Mouse (Mus musculus): Measurements from ENCODE around the gene Mgl2. TPM values are rescaled to one million over a fixed set of nuclear protein-coding genes. Genes with fewer than 3 reads are reported as not detected.

Mgl2 gene
- polyA plus RNA-seq (2015; fragmentation: Nextera tagmentation; extraction: Ambion mirVana), result 0.27 and 0.31 TPM in 2 replicates

DNA sequence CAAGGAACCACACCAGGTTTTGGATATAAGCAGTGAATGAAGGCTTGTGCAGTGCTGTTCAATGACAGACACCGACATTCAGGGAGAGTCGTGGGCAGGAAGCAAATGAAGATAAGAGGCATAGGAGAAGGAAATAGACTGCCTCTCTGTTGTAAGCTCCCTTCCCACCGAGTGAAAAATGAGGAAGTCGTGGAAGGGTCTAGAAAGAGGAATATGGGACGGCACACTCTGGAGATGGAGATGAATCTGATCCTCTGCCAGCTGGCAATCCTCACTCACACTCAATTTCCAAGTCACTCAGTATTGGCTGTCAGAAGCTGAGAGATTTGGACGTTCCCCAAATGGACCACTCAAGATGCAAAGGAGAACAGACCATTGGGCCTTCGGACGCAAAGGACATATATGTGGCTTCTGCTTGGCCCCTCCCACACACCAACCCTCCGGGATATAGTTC is at the start of gene Mgl2:
Gene Mgl2 (plus strand): TSS at position 404 of the 454 bp plus-strand sequence.
- ATAC-seq (replicated peaks; ENCODE audit: low FRiP score), result no peak
- Histone ChIP-seq H3K9ac (no peak within 1 kb of the TSS), H3K27ac (no peak within 1 kb of the TSS), H3K4me2 (no peak within 1 kb of the TSS), H3K9me3 (replicated peaks) (no peaks in the 10 kb centered on the region), H3K36me3 (no peaks in the 10 kb centered on the region), H3K4me1 (0 out of 2 replicates have a peak, but pooled peaks cover 3% of the 10 kb centered on the region), H3K4me3 (replicated peaks) (no peak within 1 kb of the TSS), H3K27me3 (no peaks in the 10 kb centered on the region)
- 70% methylated on average over 9 of the region's 9 CpGs for WGBS

DNA sequence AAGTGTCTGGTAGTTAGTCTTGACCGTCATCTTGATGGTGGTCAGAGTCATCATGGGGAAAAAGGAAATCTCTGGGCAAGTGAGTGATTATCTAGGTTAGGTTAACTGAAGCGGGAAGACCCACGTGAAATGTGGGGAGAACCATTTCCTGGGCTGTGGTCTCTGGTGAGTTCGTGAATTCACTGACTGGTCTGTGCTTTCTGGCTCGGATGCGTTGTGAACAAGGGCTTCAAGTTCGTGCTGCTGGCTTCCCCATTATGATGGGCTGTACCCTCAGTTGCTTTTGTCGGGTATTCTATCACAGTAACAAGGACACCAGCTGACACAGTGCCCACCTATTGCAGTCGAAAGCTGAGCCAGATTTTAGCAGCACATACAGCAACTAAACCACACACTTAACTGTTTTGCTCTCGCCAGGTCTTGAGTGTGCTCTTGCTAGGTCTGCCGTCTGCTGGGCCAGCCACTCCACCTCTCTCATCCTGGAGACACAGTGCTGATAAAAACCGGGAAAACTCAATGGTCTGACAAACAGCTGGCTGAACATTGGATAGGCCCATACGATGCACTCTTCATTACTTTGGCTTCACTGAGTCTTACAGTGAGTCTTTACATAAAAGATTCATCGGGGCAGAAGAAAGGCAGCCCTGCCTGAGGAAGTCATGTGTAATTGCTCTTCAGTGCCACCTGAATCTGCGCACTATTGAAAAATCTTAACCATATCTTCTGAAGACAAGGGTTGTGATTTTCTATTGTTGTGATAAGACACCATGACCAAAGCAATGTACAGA is 49.1 kb upstream of the Mgl2 start:
- Histone ChIP-seq H3K27ac (no peak overlapping the region), H3K4me2 (no peak overlapping the region), H3K9ac (no peak overlapping the region), H3K9me3 (replicated peaks) (no peaks in the 10 kb centered on the region), H3K36me3 (no peaks in the 10 kb centered on the region), H3K27me3 (peaks cover 8% of the 10 kb centered on the region), H3K4me3 (replicated peaks) (no peak overlapping the region), H3K4me1 (no peaks in the 10 kb centered on the region)
- ATAC-seq (replicated peaks; ENCODE audit: low FRiP score), result no peak
- WGBS, result 82% methylated on average over 15 of the region's 15 CpGs

DNA sequence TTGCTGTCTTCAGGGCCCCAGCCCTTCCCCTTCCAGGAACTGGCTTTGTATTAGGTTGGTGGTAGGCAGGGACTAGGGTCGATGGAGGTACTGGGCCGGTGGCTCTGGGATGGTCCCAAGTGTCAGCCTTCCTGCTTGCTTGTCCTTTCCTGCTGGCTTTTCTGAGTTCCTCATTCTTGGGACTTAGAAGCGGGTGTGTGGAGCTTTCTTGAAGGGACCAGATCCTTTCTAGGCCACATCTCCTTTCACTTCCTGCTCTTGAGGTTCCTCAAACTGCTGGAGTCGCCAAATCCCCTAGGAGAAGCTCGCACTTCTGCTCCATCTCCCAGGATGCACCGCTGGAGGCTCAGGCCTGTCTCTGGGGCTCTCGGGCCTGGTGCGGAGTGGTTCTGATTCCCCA is 45.6 kb upstream of the Mgl2 start:
- H3K9me3 ChIP-seq (replicated peaks), result no peaks in the 10 kb centered on the region
- H3K4me2 ChIP-seq, result no peak overlapping the region
- no peak overlapping the region for H3K4me3 ChIP-seq (replicated peaks)
- H3K36me3 ChIP-seq, result no peaks in the 10 kb centered on the region
- no peaks in the 10 kb centered on the region for H3K4me1 ChIP-seq
- H3K9ac ChIP-seq, result no peak overlapping the region
- no peak for ATAC-seq (replicated peaks; ENCODE audit: low FRiP score)
- no peak overlapping the region for H3K27ac ChIP-seq
- 0 out of 2 replicates have a peak, but pooled peaks cover 3% of the 10 kb centered on the region for H3K27me3 ChIP-seq
- WGBS, result 89% methylated on average over 8 of the region's 8 CpGs

DNA sequence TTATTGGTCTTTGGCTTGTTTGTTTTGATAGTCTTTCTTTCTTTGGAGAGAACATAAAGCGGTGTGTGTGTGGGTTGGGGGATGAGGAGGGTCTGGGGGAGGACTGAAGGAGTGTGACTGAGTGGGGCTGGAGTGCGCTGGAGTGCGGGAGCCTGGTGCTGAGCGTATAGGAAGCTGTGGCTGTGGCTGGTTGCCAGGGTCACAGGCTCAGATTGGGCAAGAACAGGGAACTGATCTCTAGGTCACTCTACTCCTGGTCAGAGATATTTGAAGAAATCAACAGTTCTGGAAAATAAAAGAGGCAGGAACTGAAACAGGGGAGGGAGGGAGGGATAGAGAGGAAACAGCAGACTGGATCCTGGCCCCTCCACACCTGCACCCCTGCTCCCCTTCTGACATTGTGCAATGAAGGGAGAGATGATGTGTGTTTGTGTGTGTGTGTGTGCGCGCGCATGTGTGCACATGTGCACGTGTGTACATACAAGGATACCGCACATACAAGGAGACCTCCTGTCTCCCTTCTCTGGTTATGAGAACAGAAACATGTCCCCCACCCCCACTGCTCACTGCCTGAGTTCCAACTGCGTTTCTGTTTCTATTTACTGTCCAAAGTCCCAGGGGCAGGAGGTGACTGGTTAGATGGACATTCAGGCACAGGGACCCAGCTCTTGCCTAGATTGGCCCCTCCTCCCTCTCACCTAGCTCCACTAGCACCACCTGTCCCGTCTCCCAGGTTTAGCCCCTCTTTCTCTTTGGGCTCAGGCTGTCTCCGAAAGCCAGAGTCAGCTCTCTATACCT is 37.9 kb upstream of the Mgl2 start, which contains the start of gene Asgr2:
Gene Asgr2 (plus strand): TSS at position 659 of the 798 bp plus-strand sequence.
- peaks cover 9% of the 10 kb centered on the region; the same call in 1 of the 2 replicates for H3K27me3 ChIP-seq
- WGBS, result 61% methylated on average over 12 of the region's 12 CpGs
- H3K9ac ChIP-seq, result no peak within 1 kb of the TSS
- no peak within 1 kb of the TSS for H3K4me2 ChIP-seq
- H3K36me3 ChIP-seq, result no peaks in the 10 kb centered on the region
- ATAC-seq (replicated peaks; ENCODE audit: low FRiP score), result no peak
- H3K9me3 ChIP-seq (replicated peaks), result no peaks in the 10 kb centered on the region
- H3K27ac ChIP-seq, result no peak within 1 kb of the TSS
- H3K4me3 ChIP-seq (replicated peaks), result no peak within 1 kb of the TSS
- H3K4me1 ChIP-seq, result peaks cover 8% of the 10 kb centered on the region; the same call in 1 of the 2 replicates

DNA sequence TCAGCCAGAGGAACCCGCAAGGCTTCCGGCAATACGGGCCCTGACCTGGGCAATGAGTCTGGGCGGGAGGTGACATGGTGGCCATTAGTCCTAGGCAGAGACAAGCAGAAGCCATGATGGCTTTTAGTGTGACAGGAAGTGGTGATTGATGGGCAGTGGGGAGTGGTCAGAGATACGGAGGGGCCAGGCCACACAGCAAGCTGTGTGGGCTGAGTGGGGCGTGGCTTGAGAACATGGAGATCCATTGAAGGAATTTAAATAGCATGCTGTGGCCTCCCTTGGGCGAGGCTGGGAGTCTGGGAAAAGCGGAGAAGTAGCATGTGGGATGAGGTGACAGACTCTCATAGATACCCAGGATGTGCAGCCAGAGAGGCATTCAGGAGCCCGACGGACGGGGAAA is 32.7 kb upstream of the Mgl2 start:
- H3K4me2 ChIP-seq, result no peak overlapping the region
- H3K27ac ChIP-seq, result no peak overlapping the region
- H3K27me3 ChIP-seq, result peaks cover 15% of the 10 kb centered on the region; the same call in 1 of the 2 replicates
- WGBS, result 62% methylated on average over 11 of the region's 11 CpGs
- H3K4me3 ChIP-seq (replicated peaks), result no peak overlapping the region
- H3K9me3 ChIP-seq (replicated peaks), result no peaks in the 10 kb centered on the region
- no peak for ATAC-seq (replicated peaks; ENCODE audit: low FRiP score)
- H3K4me1 ChIP-seq, result peaks cover 3% of the 10 kb centered on the region; the same call in 1 of the 2 replicates
- H3K9ac ChIP-seq, result no peak overlapping the region
- H3K36me3 ChIP-seq, result no peaks in the 10 kb centered on the region

DNA sequence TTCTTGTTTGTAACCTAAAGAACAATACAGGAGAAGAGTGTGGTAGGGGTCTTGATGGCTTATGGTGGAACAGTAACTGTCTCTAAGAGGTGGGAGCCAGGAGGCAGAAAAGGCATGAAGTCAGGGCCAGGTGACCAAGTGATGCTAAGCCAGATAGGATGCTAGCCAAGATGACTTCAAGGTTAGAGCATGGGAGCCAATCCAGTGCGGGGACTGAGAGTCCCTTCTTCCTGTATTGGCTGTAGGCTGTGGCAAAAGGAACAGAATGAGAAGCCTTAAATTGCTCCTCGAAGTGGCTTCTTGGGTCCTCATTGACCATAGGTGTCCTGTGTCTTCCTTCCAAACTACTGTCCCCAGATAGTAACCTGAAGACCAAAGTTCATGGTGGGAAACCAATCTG is 31.0 kb upstream of the Mgl2 start:
- ATAC-seq (replicated peaks; ENCODE audit: low FRiP score), result no peak
- Histone ChIP-seq H3K4me3 (replicated peaks) (no peak overlapping the region), H3K9me3 (replicated peaks) (no peaks in the 10 kb centered on the region), H3K36me3 (no peaks in the 10 kb centered on the region), H3K27me3 (peaks cover 13% of the 10 kb centered on the region; the same call in 1 of the 2 replicates), H3K4me1 (no peaks in the 10 kb centered on the region; the same call in 1 of the 2 replicates), H3K4me2 (no peak overlapping the region), H3K9ac (no peak overlapping the region), H3K27ac (no peak overlapping the region)
- WGBS, result 91% methylated on average over 2 of the region's 2 CpGs

DNA sequence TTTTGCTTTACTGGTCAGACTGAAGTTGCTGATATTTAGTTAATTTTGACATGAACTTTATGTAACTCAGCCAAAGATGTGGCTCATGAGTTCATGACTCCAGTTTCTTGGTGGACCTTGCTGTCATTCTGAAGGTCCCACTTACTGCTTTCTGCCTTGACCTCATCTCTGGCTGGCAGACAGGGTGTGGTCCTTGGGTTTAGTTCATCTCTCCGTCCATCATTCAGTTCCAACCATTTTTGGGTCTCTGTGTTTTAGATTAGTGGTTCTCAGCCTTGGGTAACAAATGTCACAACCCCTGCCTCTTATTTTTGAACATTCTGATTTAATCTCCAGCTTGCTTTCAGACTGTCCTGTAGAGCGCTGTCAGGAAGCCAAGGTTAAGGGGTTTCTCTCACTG is 30.3 kb upstream of the Mgl2 start:
- 83% methylated on average over 2 of the region's 2 CpGs for WGBS
- H3K4me3 ChIP-seq (replicated peaks), result no peak overlapping the region

DNA sequence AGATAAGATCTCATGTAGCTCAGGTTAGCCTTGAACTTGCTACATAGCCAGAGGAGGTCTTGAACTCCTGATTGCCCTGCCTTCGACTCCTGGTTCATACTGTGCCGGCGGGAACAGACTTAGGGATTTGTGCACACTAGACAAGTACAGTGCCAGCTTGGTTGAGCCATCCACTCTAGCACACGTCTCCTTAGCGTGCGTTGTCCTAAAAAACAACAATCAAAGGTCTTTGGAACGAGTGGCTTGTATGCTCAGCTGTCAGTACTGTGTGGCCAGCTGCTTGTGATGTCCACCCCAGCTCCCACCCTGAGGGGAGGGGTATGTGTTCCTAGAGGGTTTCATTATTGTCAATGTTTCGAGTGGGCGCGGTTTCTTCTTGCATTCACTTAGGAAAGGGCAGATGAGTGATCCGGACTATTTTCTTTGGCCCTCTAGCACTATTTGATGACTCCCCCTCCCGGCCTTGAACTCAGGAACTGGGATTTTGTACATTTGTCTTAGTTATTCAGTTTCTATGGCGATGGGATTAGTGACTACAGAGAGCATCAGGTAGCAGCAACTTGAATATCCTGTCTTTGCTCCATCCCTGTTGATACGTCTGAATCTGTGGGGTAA is 26.3 kb upstream of the Mgl2 start:
- H3K4me1 ChIP-seq, result no peaks in the 10 kb centered on the region
- 78% methylated on average over 14 of the region's 14 CpGs for WGBS
- H3K27me3 ChIP-seq, result 0 out of 2 replicates have a peak, but pooled peaks cover 5% of the 10 kb centered on the region

More for the DNA sequence above, 30.3 kb upstream of the Mgl2 start:
- Histone ChIP-seq H3K4me2 (no peak overlapping the region), H3K27me3 (peaks cover 13% of the 10 kb centered on the region; the same call in 1 of the 2 replicates), H3K36me3 (no peaks in the 10 kb centered on the region), H3K27ac (no peak overlapping the region), H3K9me3 (replicated peaks) (no peaks in the 10 kb centered on the region), H3K9ac (no peak overlapping the region), H3K4me1 (no peaks in the 10 kb centered on the region; the same call in 1 of the 2 replicates)
- ATAC-seq (replicated peaks; ENCODE audit: low FRiP score), result no peak

DNA sequence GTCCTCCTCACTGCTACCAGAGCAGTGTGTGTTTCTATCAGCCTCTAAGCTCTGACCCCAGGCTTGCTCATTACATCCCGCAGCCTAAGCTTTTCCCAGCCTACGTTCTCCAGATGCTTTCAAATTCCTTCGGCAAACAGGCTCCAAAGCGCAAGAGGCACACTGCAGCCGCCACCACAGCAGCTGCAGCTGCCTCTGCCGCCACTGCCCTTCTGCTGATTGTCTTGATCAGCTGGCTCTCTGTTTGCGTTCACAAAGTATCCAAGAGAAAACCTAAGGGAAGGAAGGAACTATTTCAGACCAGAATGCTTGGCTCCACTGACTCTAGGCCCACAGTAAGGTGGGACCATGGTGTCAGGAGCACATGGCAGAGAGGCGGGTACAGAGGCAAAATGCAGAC is 23.0 kb upstream of the Mgl2 start:
- Histone ChIP-seq H3K27me3 (no peaks in the 10 kb centered on the region), H3K4me2 (no peak overlapping the region), H3K4me1 (no peaks in the 10 kb centered on the region), H3K27ac (no peak overlapping the region), H3K9ac (no peak overlapping the region), H3K9me3 (replicated peaks) (0 out of 2 replicates have a peak, but pooled peaks cover 4% of the 10 kb centered on the region), H3K36me3 (no peaks in the 10 kb centered on the region), H3K4me3 (replicated peaks) (no peak overlapping the region)
- 83% methylated on average over 8 of the region's 8 CpGs for WGBS
- no peak for ATAC-seq (replicated peaks; ENCODE audit: low FRiP score)

More for the DNA sequence above, 26.3 kb upstream of the Mgl2 start:
- no peak overlapping the region for H3K27ac ChIP-seq
- H3K9ac ChIP-seq, result no peak overlapping the region
- no peaks in the 10 kb centered on the region for H3K36me3 ChIP-seq
- ATAC-seq (replicated peaks; ENCODE audit: low FRiP score), result no peak
- H3K4me3 ChIP-seq (replicated peaks), result no peak overlapping the region
- H3K9me3 ChIP-seq (replicated peaks), result no peaks in the 10 kb centered on the region
- H3K4me2 ChIP-seq, result no peak overlapping the region

DNA sequence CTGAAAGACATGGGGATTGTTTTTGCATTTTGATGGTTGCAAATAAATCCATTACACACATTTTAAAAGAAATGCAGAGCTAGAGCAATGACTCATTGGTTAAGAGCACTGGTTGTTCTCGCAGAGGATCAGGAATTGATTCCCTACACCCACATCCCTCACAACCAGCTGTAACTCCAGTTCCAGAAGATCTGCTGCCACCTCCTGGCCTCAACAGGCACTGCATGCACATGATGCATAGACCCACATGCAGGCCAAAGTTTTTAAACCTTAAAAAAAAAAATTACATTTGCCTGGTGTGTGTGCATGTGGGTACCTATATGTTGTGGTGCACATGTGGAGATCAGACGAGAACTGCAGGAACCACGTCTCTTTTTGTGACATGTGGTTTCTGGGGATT is 20.0 kb upstream of the Mgl2 start:
- Histone ChIP-seq H3K4me1 (no peaks in the 10 kb centered on the region), H3K27me3 (no peaks in the 10 kb centered on the region), H3K9me3 (replicated peaks) (0 out of 2 replicates have a peak, but pooled peaks cover 4% of the 10 kb centered on the region), H3K4me2 (no peak overlapping the region), H3K36me3 (no peaks in the 10 kb centered on the region), H3K27ac (no peak overlapping the region), H3K4me3 (replicated peaks) (no peak overlapping the region), H3K9ac (no peak overlapping the region)
- 84% methylated on average over 3 of the region's 3 CpGs for WGBS
- ATAC-seq (replicated peaks; ENCODE audit: low FRiP score), result no peak

DNA sequence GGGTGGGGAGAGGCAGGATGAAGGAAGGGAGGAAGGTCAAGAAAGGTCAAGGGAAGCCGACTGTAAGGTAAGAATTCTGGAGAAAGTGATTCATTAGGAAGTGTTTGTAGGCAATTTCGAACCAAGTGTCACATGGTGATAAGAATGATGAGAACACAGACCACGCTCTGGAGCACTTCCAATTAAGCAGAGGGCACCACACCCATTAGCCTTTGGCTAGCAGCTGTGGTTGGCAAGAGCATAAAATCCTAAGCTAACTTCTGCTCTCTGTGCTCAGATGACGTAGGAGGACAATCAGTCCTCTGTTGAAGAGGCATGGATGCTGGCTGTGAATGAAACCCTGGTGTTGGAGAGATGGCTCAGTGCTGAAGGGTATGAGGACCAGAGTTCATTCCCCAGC is 15.6 kb upstream of the Mgl2 start:
- Histone ChIP-seq H3K36me3 (no peaks in the 10 kb centered on the region), H3K4me1 (no peaks in the 10 kb centered on the region), H3K9ac (no peak overlapping the region), H3K9me3 (replicated peaks) (peaks cover 8% of the 10 kb centered on the region), H3K27me3 (no peaks in the 10 kb centered on the region), H3K4me2 (no peak overlapping the region), H3K27ac (no peak overlapping the region), H3K4me3 (replicated peaks) (no peak overlapping the region)
- no peak for ATAC-seq (replicated peaks; ENCODE audit: low FRiP score)
- 28% methylated on average over 4 of the region's 4 CpGs for WGBS
